Mouse (Mus musculus): ENCODE measurements around the gene Sept9. TPM values are rescaled to one million over a fixed set of nuclear protein-coding genes. Genes with fewer than 3 reads are reported as not detected.
A peak's percentile ranks its signal among the peaks of the same experiment; 100 is the strongest.

Gene Sept9
- polyA plus RNA-seq, 1 experiment from 2014 or later: 40.8 TPM

- Histone ChIP-seq H3K4me2 (ENCODE audit: low read depth, low read length) (no peak overlapping the region), H3K36me3 (ENCODE audit: control insufficient read depth, insufficient read depth) (no peaks in the 10 kb centered on the region), H3K27me3 (ENCODE audit: control insufficient read depth, insufficient read depth, low read depth, low read length) (no peaks in the 10 kb centered on the region), H3K4me1 (ENCODE audit: control insufficient read depth, low read depth, low read length) (peaks cover 2% of the 10 kb centered on the region), H3K27ac (ENCODE audit: low read length) (no peak overlapping the region), H3K9me3 (replicated peaks; ENCODE audit: control insufficient read depth, low read length) (no peaks in the 10 kb centered on the region), H3K9ac (ENCODE audit: low read depth, low read length) (no peak overlapping the region), H3K4me3 (ENCODE audit: low read depth, low read length) (no peak overlapping the region)
- WGBS (ENCODE audit: insufficient replicate concordance): 82% methylated on average over 30 of the region's 30 CpGs
- no peak for ATAC-seq (ENCODE audit: low read depth)
Observed at GRCm38 (mm10) chr11:117291271-117292059, 92.0 kb downstream of the Sept9 start.

GRCm38 (mm10) chr11:117292446-117292845 is 93.0 kb downstream of the Sept9 start:
- no peaks in the 10 kb centered on the region for H3K36me3 ChIP-seq (ENCODE audit: control insufficient read depth, insufficient read depth)
- peaks cover 2% of the 10 kb centered on the region for H3K4me1 ChIP-seq (ENCODE audit: control insufficient read depth, low read depth, low read length)
- H3K27ac ChIP-seq (ENCODE audit: low read length): no peak overlapping the region
- H3K9me3 ChIP-seq (replicated peaks; ENCODE audit: control insufficient read depth, low read length): no peaks in the 10 kb centered on the region
- peak; percentile 15; the same call in 1 of the 2 replicates for ATAC-seq (ENCODE audit: low read depth)
- H3K4me3 ChIP-seq (ENCODE audit: low read depth, low read length): no peak overlapping the region
- no peaks in the 10 kb centered on the region for H3K27me3 ChIP-seq (ENCODE audit: control insufficient read depth, insufficient read depth, low read depth, low read length)
- H3K4me2 ChIP-seq (ENCODE audit: low read depth, low read length): no peak overlapping the region
- H3K9ac ChIP-seq (ENCODE audit: low read depth, low read length): no peak overlapping the region
- 18% methylated on average over 11 of the region's 11 CpGs for WGBS (ENCODE audit: insufficient replicate concordance)

GRCm38 (mm10) chr11:117295266-117295665 is 95.8 kb downstream of the Sept9 start:
- Histone ChIP-seq H3K36me3 (ENCODE audit: control insufficient read depth, insufficient read depth) (no peaks in the 10 kb centered on the region), H3K4me2 (ENCODE audit: low read depth, low read length) (no peak overlapping the region), H3K9ac (ENCODE audit: low read depth, low read length) (no peak overlapping the region), H3K4me1 (ENCODE audit: control insufficient read depth, low read depth, low read length) (peaks cover 2% of the 10 kb centered on the region), H3K4me3 (ENCODE audit: low read depth, low read length) (no peak overlapping the region), H3K9me3 (replicated peaks; ENCODE audit: control insufficient read depth, low read length) (no peaks in the 10 kb centered on the region), H3K27me3 (ENCODE audit: control insufficient read depth, insufficient read depth, low read depth, low read length) (no peaks in the 10 kb centered on the region), H3K27ac (ENCODE audit: low read length) (no peak overlapping the region)
- 55% methylated on average over 7 of the region's 7 CpGs for WGBS (ENCODE audit: insufficient replicate concordance)
- ATAC-seq (ENCODE audit: low read depth): no peak

- no peak overlapping the region for H3K9ac ChIP-seq (ENCODE audit: low read depth, low read length)
- no peaks in the 10 kb centered on the region for H3K27me3 ChIP-seq (ENCODE audit: control insufficient read depth, insufficient read depth, low read depth, low read length)
- no peak overlapping the region for H3K4me2 ChIP-seq (ENCODE audit: low read depth, low read length)
- H3K4me1 ChIP-seq (ENCODE audit: control insufficient read depth, low read depth, low read length): peaks cover 2% of the 10 kb centered on the region
- H3K9me3 ChIP-seq (replicated peaks; ENCODE audit: control insufficient read depth, low read length): no peaks in the 10 kb centered on the region
- no peaks in the 10 kb centered on the region for H3K36me3 ChIP-seq (ENCODE audit: control insufficient read depth, insufficient read depth)
- ATAC-seq (ENCODE audit: low read depth): no peak
- H3K4me3 ChIP-seq (ENCODE audit: low read depth, low read length): no peak overlapping the region
- no peak overlapping the region for H3K27ac ChIP-seq (ENCODE audit: low read length)
- 56% methylated on average over 4 of the region's 4 CpGs for WGBS (ENCODE audit: insufficient replicate concordance)
Observed at GRCm38 (mm10) chr11:117296116-117296499, 96.6 kb downstream of the Sept9 start.

GRCm38 (mm10) chr11:117296500-117297189 is 97.2 kb downstream of the Sept9 start:
- no peaks in the 10 kb centered on the region for H3K36me3 ChIP-seq (ENCODE audit: control insufficient read depth, insufficient read depth)
- no peak overlapping the region for H3K9ac ChIP-seq (ENCODE audit: low read depth, low read length)
- no peak overlapping the region for H3K27ac ChIP-seq (ENCODE audit: low read length)
- H3K9me3 ChIP-seq (replicated peaks; ENCODE audit: control insufficient read depth, low read length): no peaks in the 10 kb centered on the region
- no peak overlapping the region for H3K4me3 ChIP-seq (ENCODE audit: low read depth, low read length)
- WGBS (ENCODE audit: insufficient replicate concordance): 61% methylated on average over 13 of the region's 14 CpGs
- H3K4me2 ChIP-seq (ENCODE audit: low read depth, low read length): no peak overlapping the region
- peaks cover 2% of the 10 kb centered on the region for H3K4me1 ChIP-seq (ENCODE audit: control insufficient read depth, low read depth, low read length)
- ATAC-seq (ENCODE audit: low read depth): no peak
- H3K27me3 ChIP-seq (ENCODE audit: control insufficient read depth, insufficient read depth, low read depth, low read length): no peaks in the 10 kb centered on the region

GRCm38 (mm10) chr11:117297190-117297829 is 97.8 kb downstream of the Sept9 start:
- H3K4me1 ChIP-seq (ENCODE audit: control insufficient read depth, low read depth, low read length): peaks cover 2% of the 10 kb centered on the region
- 60% methylated on average over 3 of the region's 3 CpGs for WGBS (ENCODE audit: insufficient replicate concordance)
- ATAC-seq (ENCODE audit: low read depth): no peak
- H3K27me3 ChIP-seq (ENCODE audit: control insufficient read depth, insufficient read depth, low read depth, low read length): no peaks in the 10 kb centered on the region
- H3K9ac ChIP-seq (ENCODE audit: low read depth, low read length): no peak overlapping the region
- no peaks in the 10 kb centered on the region for H3K36me3 ChIP-seq (ENCODE audit: control insufficient read depth, insufficient read depth)
- H3K4me2 ChIP-seq (ENCODE audit: low read depth, low read length): no peak overlapping the region
- H3K9me3 ChIP-seq (replicated peaks; ENCODE audit: control insufficient read depth, low read length): no peaks in the 10 kb centered on the region
- H3K27ac ChIP-seq (ENCODE audit: low read length): no peak overlapping the region
- H3K4me3 ChIP-seq (ENCODE audit: low read depth, low read length): no peak overlapping the region

GRCm38 (mm10) chr11:117299741-117300140 is 100.3 kb downstream of the Sept9 start:
- Histone ChIP-seq H3K4me3 (ENCODE audit: low read depth, low read length) (no peak overlapping the region), H3K4me1 (ENCODE audit: control insufficient read depth, low read depth, low read length) (no peaks in the 10 kb centered on the region), H3K27ac (ENCODE audit: low read length) (no peak overlapping the region), H3K36me3 (ENCODE audit: control insufficient read depth, insufficient read depth) (no peaks in the 10 kb centered on the region), H3K9ac (ENCODE audit: low read depth, low read length) (no peak overlapping the region), H3K27me3 (ENCODE audit: control insufficient read depth, insufficient read depth, low read depth, low read length) (no peaks in the 10 kb centered on the region), H3K4me2 (ENCODE audit: low read depth, low read length) (no peak overlapping the region), H3K9me3 (replicated peaks; ENCODE audit: control insufficient read depth, low read length) (no peaks in the 10 kb centered on the region)
- 58% methylated on average over 6 of the region's 6 CpGs for WGBS (ENCODE audit: insufficient replicate concordance)
- no peak for ATAC-seq (ENCODE audit: low read depth)

- no peaks in the 10 kb centered on the region for H3K36me3 ChIP-seq (ENCODE audit: control insufficient read depth, insufficient read depth)
- no peaks in the 10 kb centered on the region for H3K27me3 ChIP-seq (ENCODE audit: control insufficient read depth, insufficient read depth, low read depth, low read length)
- H3K9ac ChIP-seq (ENCODE audit: low read depth, low read length): no peak overlapping the region
- H3K4me1 ChIP-seq (ENCODE audit: control insufficient read depth, low read depth, low read length): no peaks in the 10 kb centered on the region
- no peak overlapping the region for H3K27ac ChIP-seq (ENCODE audit: low read length)
- ATAC-seq (ENCODE audit: low read depth): no peak
- WGBS (ENCODE audit: insufficient replicate concordance): 68% methylated on average over 4 of the region's 4 CpGs
- H3K4me2 ChIP-seq (ENCODE audit: low read depth, low read length): no peak overlapping the region
- no peaks in the 10 kb centered on the region for H3K9me3 ChIP-seq (replicated peaks; ENCODE audit: control insufficient read depth, low read length)
- H3K4me3 ChIP-seq (ENCODE audit: low read depth, low read length): no peak overlapping the region
Observed at GRCm38 (mm10) chr11:117300809-117301208, 101.3 kb downstream of the Sept9 start.

GRCm38 (mm10) chr11:117301716-117302115 is 102.3 kb downstream of the Sept9 start:
- Histone ChIP-seq H3K4me1 (ENCODE audit: control insufficient read depth, low read depth, low read length) (no peaks in the 10 kb centered on the region; the same call in 1 of the 2 replicates), H3K9ac (ENCODE audit: low read depth, low read length) (no peak overlapping the region), H3K4me2 (ENCODE audit: low read depth, low read length) (no peak overlapping the region), H3K9me3 (replicated peaks; ENCODE audit: control insufficient read depth, low read length) (no peaks in the 10 kb centered on the region), H3K27me3 (ENCODE audit: control insufficient read depth, insufficient read depth, low read depth, low read length) (no peaks in the 10 kb centered on the region), H3K27ac (ENCODE audit: low read length) (no peak overlapping the region), H3K36me3 (ENCODE audit: control insufficient read depth, insufficient read depth) (no peaks in the 10 kb centered on the region), H3K4me3 (ENCODE audit: low read depth, low read length) (no peak overlapping the region)
- no peak for ATAC-seq (ENCODE audit: low read depth)
- 65% methylated on average over 6 of the region's 6 CpGs for WGBS (ENCODE audit: insufficient replicate concordance)

All from liver, embryonic 16.5 days (tissue).